Comparison of ENCODE assay signal across 13 mouse cellular contexts in the genomic region with DNA sequence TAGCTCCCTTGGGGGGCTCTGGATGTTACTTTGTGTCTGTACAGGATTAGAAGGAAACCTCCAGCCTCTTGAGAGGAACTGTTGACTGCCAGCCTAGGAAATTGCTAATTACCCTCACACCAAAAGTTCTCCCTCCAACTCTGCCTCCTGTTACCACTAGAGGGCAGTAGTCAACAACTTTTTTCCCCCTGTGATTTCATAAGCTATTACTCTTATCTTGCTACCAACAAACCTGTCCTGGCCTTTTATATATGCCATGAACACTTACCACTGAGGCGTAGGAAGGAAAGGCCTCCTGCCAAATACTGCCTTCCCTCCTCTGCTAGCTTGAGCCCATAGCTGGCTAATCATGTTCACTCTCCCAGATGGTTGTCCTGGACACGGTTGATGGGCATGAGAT. TPM values are rescaled to one million over a fixed set of nuclear protein-coding genes. Genes with fewer than 3 reads are reported as not detected.
DNase-seq lines count a peak whose midpoint lies in the region; ATAC-seq and TF ChIP-seq lines count a peak whose summit lies in the region.
"Had no signal": no experiment of that assay in that cellular context is flagged by ENCODE, and none has a peak within 500 bp of the region (broad histone marks: within the 10 kb centered on the region; RNA-seq: fewer than 3 reads in every experiment).

No protein-coding gene starts in this region.

- peak; percentile 85 for TF ChIP-seq CTCF in layer of hippocampus, adult 2 months (conservative IDR thresholded peaks at IDR 0.05)
- TF ChIP-seq CTCF in cortical plate, adult 2 months (IDR thresholded peaks at IDR 0.05; ENCODE audit: extremely low read depth, insufficient read depth, low read length): peak; percentile 26; the same call in 1 of the 2 replicates

- H3K4me3 ChIP-seq in layer of hippocampus, adult 2 months: no peak overlapping the region
- no peak overlapping the region for H3K4me3 ChIP-seq in cortical plate, adult 2 months (ENCODE audit: insufficient read depth, low read length)
- H3K4me3 ChIP-seq: liver, embryonic 15.5 days had no signal

- H3K4me1 ChIP-seq in cortical plate, adult 2 months (ENCODE audit: control insufficient read depth, insufficient read depth, low read length): peaks cover 5% of the 10 kb centered on the region; the same call in 1 of the 2 replicates

- ATAC-seq in cerebellum, adult (ENCODE audit: insufficient number of reproducible peaks, low FRiP score, low TSS enrichment): no peak

- peak in 1 of 2 experiments; percentile 50 for DNase-seq in layer of hippocampus, adult 2 months (ENCODE audit: low spot score in 2 of 2)
- no peak for DNase-seq in layer of hippocampus, adult 9-10 months (ENCODE audit: low spot score)
- DNase-seq in 3T3-L1 (ENCODE audit: low read depth, low spot score): peak; percentile 45
- peak; percentile 45 for DNase-seq in CD4-positive, CD25-positive, alpha-beta regulatory T cell, adult 2 months (ENCODE audit: low read depth, low spot score)
- no peak for DNase-seq in adrenal gland, adult 2 months
- DNase-seq: heart, postnatal 4 days; right cerebral cortex, postnatal 4 days; thymus, postnatal 14 days had no signal

- H3K27ac ChIP-seq in layer of hippocampus, adult 2 months: peak overlapping the region; percentile 59; the same call in 1 of the 2 replicates
- H3K27ac ChIP-seq in cortical plate, adult 2 months (ENCODE audit: insufficient read depth, low read length): no peak overlapping the region
- H3K27ac ChIP-seq: liver, embryonic 15.5 days had no signal

- TF ChIP-seq POLR2A in cortical plate, adult 2 months (IDR thresholded peaks at IDR 0.05; ENCODE audit: extremely low read depth, insufficient read depth, low read length): no peak

RNA-seq across cellular contexts. Expression of a gene that starts 37.6 kb away (rescaled TPM):
- not detected for total RNA-seq in layer of hippocampus, adult 2 months (2021)
- not detected in 2 replicates for polyA plus RNA-seq in cortical plate, adult 2 months (2012; rRNA removed)
- total RNA-seq in adrenal gland, adult 2 months (2021): not detected
- not detected in 2 replicates for polyA plus RNA-seq in adrenal gland, adult 2 months (2012; rRNA removed)
- total RNA-seq: gastrocnemius, adult 18-20 months; heart, postnatal 4 days had no signal
- polyA plus RNA-seq: large intestine, adult 2 months; liver, embryonic 15.5 days had no signal

RNA-seq across cellular contexts. Expression of a gene that starts 54.1 kb away (rescaled TPM):
- not detected for total RNA-seq in layer of hippocampus, adult 2 months (2021)
- polyA plus RNA-seq in cortical plate, adult 2 months (2012; rRNA removed): not detected in 2 replicates
- total RNA-seq in adrenal gland, adult 2 months (2021): not detected
- not detected in 2 replicates for polyA plus RNA-seq in adrenal gland, adult 2 months (2012; rRNA removed)
- total RNA-seq: gastrocnemius, adult 18-20 months; heart, postnatal 4 days had no signal
- polyA plus RNA-seq: large intestine, adult 2 months; liver, embryonic 15.5 days had no signal

Comparison
In these comparisons a context has a peak if more than half of its experiments do, and no peak if none do; other contexts are left out.
1. DNase-seq: peak in 3T3-L1 (single experiment) and CD4-positive, CD25-positive, alpha-beta regulatory T cell, adult 2 months (single experiment); none in layer of hippocampus, adult 9-10 months (single experiment) and adrenal gland, adult 2 months (single experiment).